Mouse (Mus musculus): ENCODE measurements around the gene Zeb2. TPM values are rescaled to one million over a fixed set of nuclear protein-coding genes. Genes with fewer than 3 reads are reported as not detected.

The Zeb2 gene
- total RNA-seq, 1 experiment from 2014 or later: 113 TPM

DNA sequence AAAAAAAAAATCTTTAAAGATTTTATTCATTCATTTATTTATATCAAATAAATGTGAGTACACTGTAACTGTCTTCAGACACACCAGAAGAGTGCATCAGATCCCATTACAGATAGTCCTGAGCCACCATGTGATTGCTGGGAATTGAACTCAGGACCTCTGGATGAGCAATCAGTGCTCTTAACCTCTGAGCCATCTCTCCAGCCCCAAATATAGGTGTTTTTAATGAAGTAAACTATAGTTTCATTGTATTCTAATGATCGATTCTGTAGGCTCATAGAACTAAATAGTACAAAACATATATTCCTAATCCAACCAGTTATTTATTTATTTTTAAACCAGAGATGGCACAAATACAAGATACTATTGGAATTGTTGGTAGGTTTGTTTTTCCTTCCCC, 147.6 kb downstream of the Zeb2 start:
- no peak for ATAC-seq (ENCODE audit: extremely low read depth, insufficient number of reproducible peaks, low FRiP score, poor library complexity, severe bottlenecking)

DNA sequence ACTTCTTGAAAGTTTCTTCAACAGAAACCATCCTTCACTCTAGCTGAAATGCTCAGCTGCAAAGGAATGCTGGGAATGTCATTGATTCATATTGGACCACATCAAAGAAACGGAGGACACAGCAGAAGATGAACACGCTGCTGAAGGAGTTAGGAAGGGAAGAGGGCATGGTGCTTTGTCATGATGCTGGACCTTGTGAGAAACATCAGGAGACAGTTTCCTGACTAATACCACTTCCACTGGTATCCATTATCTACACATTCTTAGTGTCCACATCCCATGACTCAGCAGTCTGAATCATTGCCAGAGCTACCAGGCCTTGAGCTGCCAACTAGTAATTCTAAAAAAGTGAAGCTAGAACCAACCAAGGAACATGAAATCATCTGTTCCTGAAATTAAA, 148.0 kb downstream of the Zeb2 start:
- no peak for ATAC-seq (ENCODE audit: extremely low read depth, insufficient number of reproducible peaks, low FRiP score, poor library complexity, severe bottlenecking)

DNA sequence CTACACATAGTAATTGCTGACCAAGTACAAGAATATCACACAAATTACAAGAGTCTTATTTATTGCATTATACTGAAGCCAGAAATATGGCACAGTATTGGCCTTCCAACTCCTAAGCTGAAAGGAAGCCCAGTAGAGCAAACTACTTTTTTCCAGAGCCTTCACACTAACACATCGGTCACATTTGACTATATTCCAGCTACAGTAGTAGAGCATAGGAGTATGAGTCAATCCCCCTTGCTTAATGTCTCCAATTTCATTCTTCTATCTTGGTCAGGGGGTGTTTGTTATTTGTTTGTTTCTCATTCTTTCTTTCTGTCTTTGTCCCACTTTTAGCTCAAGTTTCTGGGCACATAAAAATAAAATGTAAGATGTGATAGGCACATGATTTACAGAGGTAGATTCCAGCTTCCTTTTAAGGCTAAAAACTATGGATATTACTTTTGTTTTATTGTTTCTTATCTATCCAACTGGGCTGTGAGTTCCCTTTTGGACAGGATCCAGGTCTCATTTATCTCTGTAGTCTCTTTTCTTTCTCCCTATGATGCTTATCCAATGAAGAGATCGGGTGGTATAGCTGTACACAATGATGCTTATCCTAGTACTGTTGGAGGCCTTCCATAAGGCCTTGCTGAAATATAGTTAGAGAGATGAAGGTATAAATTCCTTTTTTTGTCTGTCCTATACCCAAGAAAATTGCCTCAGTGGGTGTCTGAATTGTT, 151.2 kb downstream of the Zeb2 start:
- ATAC-seq (ENCODE audit: extremely low read depth, insufficient number of reproducible peaks, low FRiP score, poor library complexity, severe bottlenecking): no peak

DNA sequence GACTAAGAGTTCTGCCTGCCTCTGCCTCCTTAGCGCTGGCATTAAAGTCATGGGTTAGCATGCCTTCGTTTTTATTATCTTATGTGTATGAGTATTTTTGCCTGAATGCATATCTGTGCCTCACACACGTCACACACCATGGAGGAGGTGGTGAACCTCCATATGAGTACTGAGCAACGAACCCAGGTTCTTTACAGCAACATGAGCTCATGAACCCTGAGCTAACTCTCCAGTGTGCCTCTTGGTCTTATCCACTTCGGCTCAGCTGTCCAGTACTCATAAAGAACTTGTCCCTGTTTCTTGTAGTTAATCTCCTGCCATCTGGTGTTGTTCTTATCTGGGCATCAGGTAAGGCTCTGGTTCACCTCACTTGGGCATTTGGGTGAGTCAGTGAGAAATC, 154.6 kb downstream of the Zeb2 start:
- no peak for ATAC-seq (ENCODE audit: extremely low read depth, insufficient number of reproducible peaks, low FRiP score, poor library complexity, severe bottlenecking)

DNA sequence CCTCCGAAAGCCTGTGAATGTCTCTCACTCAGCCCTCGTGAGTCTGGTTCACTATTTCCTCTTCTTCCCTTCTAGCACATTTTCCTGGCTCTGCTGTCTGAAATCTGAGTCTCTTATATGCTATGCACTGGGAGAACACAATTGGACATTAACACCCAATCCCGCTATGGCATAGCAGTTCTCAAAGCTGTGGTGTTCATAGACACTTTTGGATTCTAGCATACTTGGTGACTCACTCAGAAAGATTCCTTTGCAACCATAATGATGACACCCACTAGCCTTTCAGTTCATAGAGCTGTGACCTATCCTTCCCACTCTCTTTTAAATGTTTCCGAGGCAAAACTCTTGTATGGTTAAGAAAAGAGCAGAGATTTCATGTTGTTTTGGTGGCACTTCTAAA, 156.0 kb downstream of the Zeb2 start:
- ATAC-seq (ENCODE audit: extremely low read depth, insufficient number of reproducible peaks, low FRiP score, poor library complexity, severe bottlenecking): no peak

GRCm38 (mm10) chr2:44960561-44960960, 156.6 kb downstream of the Zeb2 start:
- peak; percentile 55; the same call in 1 of the 2 replicates for ATAC-seq (ENCODE audit: extremely low read depth, insufficient number of reproducible peaks, low FRiP score, poor library complexity, severe bottlenecking)

GRCm38 (mm10) chr2:44957329-44957797, 159.8 kb downstream of the Zeb2 start:
- no peak; the same call in 1 of the 2 replicates for ATAC-seq (ENCODE audit: extremely low read depth, insufficient number of reproducible peaks, low FRiP score, poor library complexity, severe bottlenecking)

GRCm38 (mm10) chr2:44956232-44956631, 161.0 kb downstream of the Zeb2 start:
- ATAC-seq (ENCODE audit: extremely low read depth, insufficient number of reproducible peaks, low FRiP score, poor library complexity, severe bottlenecking): no peak

DNA sequence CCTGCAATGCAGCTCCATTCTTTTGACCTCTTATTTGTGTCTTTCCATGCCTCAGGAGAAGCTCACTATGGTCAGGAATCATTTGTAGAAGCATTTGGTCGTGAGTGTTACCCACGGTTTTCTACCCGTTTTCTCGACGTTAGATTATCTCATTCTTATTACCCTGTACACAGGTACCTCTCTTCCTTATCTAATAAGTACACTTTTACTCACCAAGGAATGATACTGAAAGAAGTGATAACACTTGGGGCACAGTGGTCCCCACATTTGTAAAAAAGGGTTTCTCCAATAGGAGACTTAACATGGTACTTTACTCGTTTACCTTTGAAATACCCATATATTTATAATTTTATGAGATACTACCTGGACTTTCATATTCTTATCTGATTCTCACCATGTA, 161.7 kb downstream of the Zeb2 start:
- no peak for ATAC-seq (ENCODE audit: extremely low read depth, insufficient number of reproducible peaks, low FRiP score, poor library complexity, severe bottlenecking)

DNA sequence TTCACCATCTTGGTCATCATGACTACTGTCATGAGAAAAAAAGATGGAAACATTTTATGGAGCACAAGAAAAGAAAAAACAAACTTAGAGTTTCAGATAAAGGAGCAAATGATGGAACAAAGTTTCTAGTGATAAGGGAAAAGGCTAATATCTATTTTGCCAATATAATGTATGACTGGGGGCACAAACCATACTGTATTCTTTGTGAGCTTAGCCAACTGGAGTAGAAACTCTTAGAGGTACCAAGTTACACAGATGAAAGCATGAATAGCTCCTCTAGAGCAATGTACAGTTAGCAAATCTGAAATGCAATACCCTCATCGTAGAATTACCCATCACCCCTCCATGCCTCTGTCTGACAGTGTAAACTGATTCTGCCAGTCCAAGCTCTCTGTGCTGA, 163.0 kb downstream of the Zeb2 start:
- ATAC-seq (ENCODE audit: extremely low read depth, insufficient number of reproducible peaks, low FRiP score, poor library complexity, severe bottlenecking): no peak

DNA sequence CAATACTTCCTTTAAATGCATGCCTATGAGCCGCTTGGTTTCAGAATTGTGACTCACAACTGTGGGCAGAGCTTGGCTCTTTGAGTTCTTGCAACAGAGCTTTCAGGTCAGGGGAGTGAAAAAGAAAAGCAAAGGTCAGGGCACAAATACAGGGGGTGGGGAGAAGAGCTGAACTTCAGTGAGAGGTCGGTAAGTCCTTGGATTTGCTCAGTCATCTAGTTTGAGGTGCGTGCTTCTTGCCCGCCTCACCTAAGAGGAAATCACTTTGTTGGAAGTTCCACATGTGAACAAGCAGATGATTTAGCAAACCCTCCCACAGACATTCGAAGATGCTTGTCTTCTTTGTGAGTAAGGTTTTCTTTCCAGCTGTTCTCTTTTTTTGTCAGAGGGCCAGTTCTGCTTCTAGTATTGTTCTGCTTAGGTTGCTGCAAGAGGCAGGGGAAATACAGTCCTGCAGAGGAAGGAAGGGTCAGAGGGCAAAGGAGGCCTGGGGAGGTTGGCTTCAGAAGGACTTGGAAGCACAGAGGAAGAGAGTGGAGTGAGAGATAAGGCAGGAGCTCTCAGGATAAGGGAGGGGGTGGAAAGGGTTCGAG, 164.3 kb downstream of the Zeb2 start:
- ATAC-seq (ENCODE audit: extremely low read depth, insufficient number of reproducible peaks, low FRiP score, poor library complexity, severe bottlenecking): peak; percentile 93

- no peak for ATAC-seq (ENCODE audit: extremely low read depth, insufficient number of reproducible peaks, low FRiP score, poor library complexity, severe bottlenecking)
Observed at GRCm38 (mm10) chr2:44951651-44952213, 165.5 kb downstream of the Zeb2 start.

DNA sequence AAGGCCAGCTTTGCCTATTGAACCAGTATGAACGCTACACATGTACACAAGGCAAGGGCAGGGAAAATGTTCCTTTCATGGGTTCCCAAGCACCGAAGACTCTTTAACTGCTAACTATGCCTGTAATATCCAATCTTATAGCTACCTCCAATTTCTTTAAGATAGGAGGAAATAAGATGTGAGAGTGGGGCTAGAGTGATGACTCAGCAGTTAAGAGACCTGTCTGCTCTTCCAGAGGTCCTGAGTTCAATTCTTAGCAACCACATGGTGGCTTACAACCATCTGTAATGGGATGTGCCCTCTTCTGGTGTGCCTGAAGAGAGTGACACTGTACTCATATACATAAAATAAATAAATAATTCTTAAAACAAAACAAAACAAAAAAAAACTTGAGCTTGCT, 172.5 kb downstream of the Zeb2 start:
- no peak for ATAC-seq (ENCODE audit: extremely low read depth, insufficient number of reproducible peaks, low FRiP score, poor library complexity, severe bottlenecking)

Other genes with a start within 250 kb of the Zeb2 start
- 58.0 and 72.0 TPM in 2 replicates for gene Gtdc1, start 189.7 kb downstream of the Zeb2 start, total RNA-seq (2017)